Mouse (Mus musculus) heart, embryonic 12.5 days (tissue): ENCODE results near the gene 4933403O08Rik. TPM values are rescaled to one million over a fixed set of nuclear protein-coding genes. Genes with fewer than 3 reads are reported as not detected.

ENCODE experiments used
- ATAC-seq: fragments of 200-750 bp; cut with Nextera tagmentation; 2 replicates; pipeline ENCODE4 v1.8.0; 2017; ENCODE audit warnings: moderate TSS enrichment, moderate library complexity; ENCODE audit not compliant: insufficient number of reproducible peaks, low FRiP score
- H3K27ac ChIP-seq: fragments of 300-500 bp; sonication (generic); 2 replicates; pipeline ENCODE4 v1.5.1; 2016; ENCODE audit warnings: mild to moderate bottlenecking, moderate library complexity; ENCODE audit not compliant: poor library complexity, severe bottlenecking
- H3K27me3 ChIP-seq: fragments of 300-500 bp; sonication (generic); replicated peaks from 2 replicates; pipeline ENCODE4 v1.6.1; 2016; ENCODE audit warnings: mild to moderate bottlenecking, moderate library complexity
- H3K36me3 ChIP-seq: fragments of 300-500 bp; sonication (generic); 2 replicates; pipeline ENCODE4 v1.6.1; 2016; ENCODE audit warnings: mild to moderate bottlenecking, moderate library complexity
- H3K4me1 ChIP-seq: fragments of 300-500 bp; sonication (generic); replicated peaks from 2 replicates; pipeline ENCODE4 v1.6.1; 2016; ENCODE audit warnings: mild to moderate bottlenecking
- H3K4me2 ChIP-seq: fragments of 300-500 bp; sonication (generic); 2 replicates; pipeline ENCODE4 v1.6.1; 2016; ENCODE audit warnings: mild to moderate bottlenecking, moderate library complexity
- H3K4me3 ChIP-seq: fragments of 300-500 bp; sonication (generic); 2 replicates; pipeline ENCODE4 v1.5.1; 2016; ENCODE audit warnings: mild to moderate bottlenecking
- H3K9ac ChIP-seq: fragments of 300-500 bp; sonication (generic); 2 replicates; pipeline ENCODE4 v1.6.1; 2016; ENCODE audit warnings: mild to moderate bottlenecking, moderate library complexity
- H3K9me3 ChIP-seq: fragments of 300-500 bp; sonication (generic); replicated peaks from 2 replicates; pipeline ENCODE4 v1.6.1; 2016; ENCODE audit warnings: mild to moderate bottlenecking, moderate library complexity
- WGBS: fragments of 180-500 bp; shearing (Covaris S2); methylation state at CpG from one replicate; pipeline ENCODE4 v1.1.7; 2016; 5-methylcytosine and 5-hydroxymethylcytosine counted together
- polyA plus RNA-seq: library from polyadenylated mRNA; unstranded; fragments of >200 nt; fragmentation: Nextera tagmentation; extraction: Ambion mirVana; gene quantifications from 2 replicates; pipeline ENCODE4 v1.2.1, GENCODE M21; 2016

4933403O08Rik gene
- polyA plus RNA-seq: not detected in 2 replicates

DNA sequence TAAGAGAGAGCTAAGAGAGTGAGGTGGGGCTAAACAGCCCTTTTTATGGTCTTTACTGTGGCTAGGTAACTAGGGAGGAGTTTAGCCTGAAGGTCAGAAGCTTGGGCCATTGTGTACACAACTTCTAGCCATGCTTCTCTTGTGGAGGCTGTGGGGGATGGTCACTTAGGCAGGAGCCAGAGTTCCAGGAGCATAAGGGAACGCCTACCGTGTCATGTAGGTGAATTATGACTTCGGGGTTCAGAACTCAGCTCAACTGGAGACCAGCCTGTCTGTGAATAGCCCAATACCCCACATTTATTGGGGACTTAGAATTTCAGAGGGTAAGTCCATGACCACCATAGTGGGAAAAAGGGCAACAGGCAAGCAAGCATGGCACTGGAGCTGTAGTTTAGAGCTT lies at the start of gene 4933403O08Rik:
Gene 4933403O08Rik, plus strand, starts transcription at position 301 of the 400 bp plus-strand sequence.
- Histone ChIP-seq H3K9me3 (no peaks in the 10 kb centered on the region), H3K9ac (no peak within 1 kb of the TSS), H3K4me2 (no peak within 1 kb of the TSS), H3K4me3 (no peak within 1 kb of the TSS), H3K27me3 (no peaks in the 10 kb centered on the region), H3K27ac (no peak within 1 kb of the TSS), H3K36me3 (no peaks in the 10 kb centered on the region), H3K4me1 (no peaks in the 10 kb centered on the region)
- no peak for ATAC-seq
- 75% methylated on average over 3 of the region's 3 CpGs for WGBS

DNA sequence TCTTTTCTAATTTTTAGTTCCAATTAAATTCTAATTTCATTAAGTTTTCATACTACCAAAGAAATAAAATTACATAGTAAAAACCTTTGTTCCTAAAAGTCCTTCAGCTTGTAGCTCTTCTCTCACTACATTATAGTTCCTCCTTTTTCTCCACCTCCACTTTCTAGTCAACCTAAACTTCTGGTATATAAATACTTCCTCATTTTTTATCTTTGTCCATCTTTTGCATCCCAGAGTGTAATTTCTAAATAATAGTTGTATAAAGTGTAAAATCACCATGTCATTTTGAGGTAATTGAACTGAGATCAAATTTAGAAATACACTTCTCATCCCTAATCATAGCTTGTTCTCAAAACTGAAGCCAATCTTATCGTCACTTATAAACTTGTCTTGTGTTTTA lies 4.1 kb downstream of the 4933403O08Rik start:
- Histone ChIP-seq H3K27ac (no peak overlapping the region), H3K36me3 (no peaks in the 10 kb centered on the region), H3K4me2 (no peak overlapping the region), H3K27me3 (no peaks in the 10 kb centered on the region), H3K4me3 (no peak overlapping the region), H3K4me1 (no peaks in the 10 kb centered on the region), H3K9ac (no peak overlapping the region), H3K9me3 (no peaks in the 10 kb centered on the region)
- 71% methylated on average over 1 of the region's 1 CpGs for WGBS
- no peak for ATAC-seq

DNA sequence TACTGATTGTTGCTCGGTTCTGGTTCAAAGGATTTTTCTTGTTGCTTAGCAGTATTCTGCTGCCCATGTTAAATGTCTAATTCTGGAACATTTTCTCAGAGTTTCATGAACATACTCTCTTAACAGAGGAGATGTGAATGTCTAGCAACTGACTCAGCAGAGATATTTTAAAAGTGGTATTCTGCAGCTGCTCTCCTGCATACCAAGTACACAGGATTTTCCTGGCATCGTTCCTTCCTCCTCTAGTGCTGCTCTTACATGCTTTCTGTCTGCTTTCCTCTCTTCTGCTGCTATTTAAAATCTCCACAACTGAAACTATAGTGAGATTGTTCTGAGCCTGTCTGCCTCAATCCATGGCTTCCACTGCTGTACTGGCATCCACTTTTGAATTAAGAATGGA lies 16.7 kb downstream of the 4933403O08Rik start:
- Histone ChIP-seq H3K4me2 (no peak overlapping the region), H3K9ac (no peak overlapping the region), H3K27me3 (no peaks in the 10 kb centered on the region), H3K4me1 (no peaks in the 10 kb centered on the region), H3K36me3 (no peaks in the 10 kb centered on the region), H3K27ac (no peak overlapping the region), H3K9me3 (no peaks in the 10 kb centered on the region), H3K4me3 (no peak overlapping the region)
- 57% methylated on average over 2 of the region's 2 CpGs for WGBS
- no peak for ATAC-seq

DNA sequence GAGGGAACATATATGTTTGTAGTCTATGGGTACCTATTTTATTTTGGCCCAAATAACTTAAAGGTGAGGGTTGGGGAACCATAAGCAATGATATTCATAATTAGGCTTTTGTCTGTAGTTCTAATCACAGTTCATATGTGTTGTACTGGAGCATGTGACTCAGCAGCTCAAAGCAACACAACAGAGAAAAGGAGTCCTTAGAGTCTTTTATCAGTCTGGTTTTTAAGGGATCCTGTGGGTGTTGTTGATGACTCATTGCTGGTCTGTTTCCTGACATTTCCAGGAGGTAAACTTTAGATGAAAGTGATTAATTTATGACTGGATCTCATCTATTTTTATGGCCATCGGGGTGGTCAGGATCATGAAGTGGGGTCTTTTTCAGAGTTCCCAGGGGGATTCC lies 34.7 kb downstream of the 4933403O08Rik start:
- Histone ChIP-seq H3K4me1 (no peaks in the 10 kb centered on the region), H3K36me3 (no peaks in the 10 kb centered on the region), H3K9ac (no peak overlapping the region), H3K4me2 (no peak overlapping the region), H3K27ac (no peak overlapping the region), H3K27me3 (no peaks in the 10 kb centered on the region), H3K4me3 (no peak overlapping the region), H3K9me3 (0 out of 2 replicates have a peak, but pooled peaks cover 3% of the 10 kb centered on the region)
- no peak for ATAC-seq
- 62% methylated on average over 1 of the region's 1 CpGs for whole genome bisulfite sequencing

Other genes starting within 250 kb of the 4933403O08Rik start
- 0.61 and 1.2 TPM in 2 replicates for gene Tex16, start 228.0 kb upstream of the 4933403O08Rik start, polyA plus RNA-seq
- 69.7 and 72.3 TPM in 2 replicates for gene Apool, start 72.3 kb downstream of the 4933403O08Rik start, polyA plus RNA-seq
- not detected in 2 replicates for gene Satl1, start 167.7 kb downstream of the 4933403O08Rik start, polyA plus RNA-seq